Mouse (Mus musculus) lung, embryonic 14.5 days (tissue): ENCODE data around the gene Olfr472. TPM values are rescaled to one million over a fixed set of nuclear protein-coding genes. Genes with fewer than 3 reads are reported as not detected.
"Not testable (repeated sequence)": the region's sequence is repeated elsewhere in the genome, so short reads cannot be mapped to it uniquely, and the experiment has no call there.

Experiments used
- ATAC-seq: fragments of 200-750 bp; cut with Nextera tagmentation; 2 replicates; pipeline ENCODE4 v1.8.0; 2017; ENCODE audit warnings: mild to moderate bottlenecking, moderate TSS enrichment, moderate library complexity; ENCODE audit not compliant: insufficient read depth
- DNase-seq: peaks from one replicate; pipeline ENCODE4 v3.0.0-alpha.2; 2015
- H3K27ac ChIP-seq: fragments of 300-500 bp; sonication (generic); 2 replicates; pipeline ENCODE4 v1.5.1; 2014; ENCODE audit warnings: low read depth, mild to moderate bottlenecking, moderate library complexity
- H3K27me3 ChIP-seq: fragments of 300-500 bp; sonication (generic); 2 replicates; pipeline ENCODE4 v1.6.1; 2014; ENCODE audit warnings: low read length, control low read depth; ENCODE audit not compliant: insufficient read depth
- H3K36me3 ChIP-seq: fragments of 300-500 bp; sonication (generic); 2 replicates; pipeline ENCODE4 v1.6.1; 2014; ENCODE audit warnings: control low read depth; ENCODE audit not compliant: insufficient read depth
- H3K4me1 ChIP-seq: fragments of 300-500 bp; sonication (generic); 2 replicates; pipeline ENCODE4 v1.6.1; 2014; ENCODE audit warnings: antibody characterized with exemption, control low read depth; ENCODE audit not compliant: insufficient read depth
- H3K4me2 ChIP-seq: fragments of 300-500 bp; sonication (generic); 2 replicates; pipeline ENCODE4 v1.6.1; 2014; ENCODE audit warnings: mild to moderate bottlenecking
- H3K4me3 ChIP-seq: fragments of 300-500 bp; sonication (generic); 2 replicates; pipeline ENCODE4 v1.5.1; 2014; ENCODE audit warnings: low read depth, low read length
- H3K9ac ChIP-seq: fragments of 300-500 bp; sonication (generic); 2 replicates; pipeline ENCODE4 v1.6.1; 2014
- H3K9me3 ChIP-seq: fragments of 300-500 bp; sonication (generic); 2 replicates; pipeline ENCODE4 v1.6.1; 2016; ENCODE audit warnings: low read depth, low read length, control low read depth
- CTCF ChIP-seq: IDR thresholded peaks from 2 replicates; pipeline ENCODE4 v1.5.1; 2016; ENCODE audit warnings: antibody characterized with exemption, low read depth
- WGBS: fragments of 180-500 bp; shearing (Covaris S2); extraction: QIAGEN DNeasy Blood & Tissue Kit; methylation state at CpG from one replicate; pipeline ENCODE4 v1.1.7; 2014; 5-methylcytosine and 5-hydroxymethylcytosine counted together
- polyA plus RNA-seq: library from polyadenylated mRNA; unstranded; fragments of >200 nt; fragmentation: Nextera tagmentation; extraction: Ambion mirVana; gene quantifications from 2 replicates; pipeline ENCODE4 v1.2.1, GENCODE M21; 2014

Olfr472 gene
- polyA plus RNA-seq, result not detected in 2 replicates

DNA sequence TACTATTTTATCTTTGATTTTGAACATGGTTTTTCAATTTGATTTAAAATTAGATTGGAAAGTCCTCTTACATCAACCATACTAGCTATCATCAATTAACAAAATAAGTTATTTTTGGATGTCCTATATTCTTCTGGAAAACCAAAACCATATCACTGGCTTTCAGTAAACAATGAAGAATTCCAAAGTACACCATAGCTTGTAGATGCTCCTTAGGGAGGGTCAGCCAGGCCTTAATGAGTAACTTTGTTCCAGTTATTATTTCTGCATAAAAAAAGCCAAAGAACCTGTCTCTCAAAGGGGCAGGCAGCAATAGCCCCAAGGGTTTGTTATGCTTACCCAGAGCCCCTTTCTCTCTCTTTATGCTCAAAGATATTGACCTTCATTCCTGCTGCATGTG, at the start of gene Olfr472:
Olfr472 (plus strand) TSS at position 301 of the 400 bp plus-strand sequence.
- Histone ChIP-seq H3K4me3 (no peak within 1 kb of the TSS), H3K36me3 (no peaks in the 10 kb centered on the region), H3K9ac (no peak within 1 kb of the TSS), H3K27ac (no peak within 1 kb of the TSS), H3K4me1 (no peaks in the 10 kb centered on the region), H3K27me3 (no peaks in the 10 kb centered on the region), H3K9me3 (no peaks in the 10 kb centered on the region), H3K4me2 (no peak within 1 kb of the TSS)
- DNase-seq (no peak), ATAC-seq (no peak)
- TF ChIP-seq CTCF, result no peak

GRCm38 (mm10) chr7:107930146-107930545, 32.4 kb downstream of the Olfr472 start, which contains the start of gene Olfr473:
Olfr473 (plus strand) TSS chr7:107930446.
- Histone ChIP-seq H3K4me1 (no peaks in the 10 kb centered on the region), H3K9me3 (no peaks in the 10 kb centered on the region; the same call in 1 of the 2 replicates), H3K27me3 (no peaks in the 10 kb centered on the region), H3K4me3 (no peak within 1 kb of the TSS), H3K36me3 (no peaks in the 10 kb centered on the region), H3K9ac (no peak within 1 kb of the TSS), H3K27ac (no peak within 1 kb of the TSS), H3K4me2 (no peak within 1 kb of the TSS)
- WGBS, result 93% methylated on average over 1 of the region's 1 CpGs
- no peak for TF ChIP-seq CTCF
- DNase-seq (no peak), ATAC-seq (no peak)

GRCm38 (mm10) chr7:107952539-107952938, 54.8 kb downstream of the Olfr472 start:
- not testable (repeated sequence) for H3K4me2 ChIP-seq, H3K27ac ChIP-seq, H3K4me3 ChIP-seq, DNase-seq, H3K27me3 ChIP-seq, ATAC-seq, H3K9ac ChIP-seq, H3K4me1 ChIP-seq, H3K36me3 ChIP-seq, H3K9me3 ChIP-seq
- 91% methylated on average over 12 of the region's 12 CpGs for WGBS

DNA sequence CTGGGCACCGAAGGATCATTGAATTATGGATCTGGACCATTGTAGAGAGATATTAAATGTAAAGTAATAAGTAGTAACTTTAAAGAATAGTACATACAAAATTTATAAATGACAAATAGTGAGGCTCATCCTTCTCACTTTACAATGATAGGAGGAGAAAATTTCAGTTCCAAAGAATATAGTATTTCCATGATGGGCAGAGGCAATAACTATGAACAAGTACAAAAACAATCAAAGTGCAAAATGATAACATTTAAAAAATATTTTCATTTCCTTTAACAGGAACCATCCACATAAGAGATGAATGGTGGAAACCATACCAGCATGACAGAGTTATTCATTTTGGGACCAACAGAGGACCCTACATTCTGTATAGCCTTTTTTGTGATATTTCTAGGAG, 56.6 kb downstream of the Olfr472 start, which contains the start of gene Olfr474:
Olfr474 (plus strand) TSS at position 301 of the 400 bp plus-strand sequence.
- no peaks in the 10 kb centered on the region for H3K36me3 ChIP-seq
- H3K27me3 ChIP-seq, result no peaks in the 10 kb centered on the region
- WGBS, result 85% methylated on average over 1 of the region's 1 CpGs
- no peak within 1 kb of the TSS for H3K27ac ChIP-seq
- ATAC-seq (no peak), DNase-seq (no peak)
- H3K4me1 ChIP-seq, result no peaks in the 10 kb centered on the region
- no peaks in the 10 kb centered on the region for H3K9me3 ChIP-seq
- no peak within 1 kb of the TSS for H3K9ac ChIP-seq
- TF ChIP-seq CTCF, result no peak
- no peak within 1 kb of the TSS for H3K4me3 ChIP-seq
- H3K4me2 ChIP-seq, result no peak within 1 kb of the TSS

Other genes with a start within 250 kb of the Olfr472 start
- 0.14 and 0.18 TPM in 2 replicates for gene Cyb5r2, start 139.9 kb upstream of the Olfr472 start, polyA plus RNA-seq
- gene Ovch2, start 96.7 kb upstream of the Olfr472 start, polyA plus RNA-seq, result not detected in 2 replicates
- gene Olfr467, start 85.6 kb upstream of the Olfr472 start, polyA plus RNA-seq, result not detected in 2 replicates
- gene Olfr469, start 72.4 kb upstream of the Olfr472 start, polyA plus RNA-seq, result not detected in 2 replicates
- gene Olfr470, start 50.4 kb upstream of the Olfr472 start, polyA plus RNA-seq, result not detected in 2 replicates
- not detected in 2 replicates for gene Olfr473, start 32.5 kb downstream of the Olfr472 start, polyA plus RNA-seq
- gene Olfr474, start 56.7 kb downstream of the Olfr472 start, polyA plus RNA-seq, result not detected in 2 replicates
- not detected in 2 replicates for gene Olfr476, start 66.9 kb downstream of the Olfr472 start, polyA plus RNA-seq
- not detected in 2 replicates for gene Olfr477, start 88.8 kb downstream of the Olfr472 start, polyA plus RNA-seq
- gene Olfr478, start 136.1 kb downstream of the Olfr472 start, polyA plus RNA-seq, result not detected in 2 replicates
- not detected in 2 replicates for gene Olfr479, start 152.8 kb downstream of the Olfr472 start, polyA plus RNA-seq
- gene Olfr480, start 169.4 kb downstream of the Olfr472 start, polyA plus RNA-seq, result not detected in 2 replicates
- not detected in 2 replicates for gene Olfr481, start 182.0 kb downstream of the Olfr472 start, polyA plus RNA-seq
- gene Olfr482, start 199.7 kb downstream of the Olfr472 start, polyA plus RNA-seq, result 0.09 and 0.16 TPM in 2 replicates
- gene Olfr483, start 202.9 kb downstream of the Olfr472 start, polyA plus RNA-seq, result not detected in 2 replicates
- not detected in 2 replicates for gene Olfr484, start 229.5 kb downstream of the Olfr472 start, polyA plus RNA-seq